Mouse (Mus musculus) hindbrain, embryonic 10.5 days (tissue): Measurements from ENCODE around the gene Tfb1m. TPM values are rescaled to one million over a fixed set of nuclear protein-coding genes. Genes with fewer than 3 reads are reported as not detected.

ENCODE experiments used
- DNase-seq: peaks from one replicate; pipeline ENCODE4 v3.0.0-alpha.2; 2017; ENCODE audit warnings: low spot score
- H3K27ac ChIP-seq: fragments of 300-500 bp; sonication (generic); 2 replicates; pipeline ENCODE4 v1.5.1; 2016; ENCODE audit warnings: mild to moderate bottlenecking, moderate library complexity
- H3K27me3 ChIP-seq: fragments of 300-500 bp; sonication (generic); 2 replicates; pipeline ENCODE4 v1.6.1; 2016; ENCODE audit warnings: mild to moderate bottlenecking; ENCODE audit not compliant: poor library complexity, insufficient read depth, severe bottlenecking
- H3K36me3 ChIP-seq: fragments of 300-500 bp; sonication (generic); 2 replicates; pipeline ENCODE4 v1.6.1; 2016; ENCODE audit warnings: mild to moderate bottlenecking, moderate library complexity
- H3K4me1 ChIP-seq: fragments of 300-500 bp; sonication (generic); replicated peaks from 2 replicates; pipeline ENCODE4 v1.6.1; 2016; ENCODE audit warnings: mild to moderate bottlenecking
- H3K4me3 ChIP-seq: fragments of 300-500 bp; sonication (generic); 2 replicates; pipeline ENCODE4 v1.5.1; 2016; ENCODE audit warnings: mild to moderate bottlenecking, moderate library complexity
- H3K9me3 ChIP-seq: fragments of 300-500 bp; sonication (generic); 2 replicates; pipeline ENCODE4 v1.6.1; 2016; ENCODE audit warnings: mild to moderate bottlenecking, moderate library complexity
- WGBS: fragments of 180-500 bp; shearing (Covaris S2); methylation state at CpG from one replicate; pipeline ENCODE4 v1.1.7; 2016; 5-methylcytosine and 5-hydroxymethylcytosine counted together
- polyA plus RNA-seq: library from polyadenylated mRNA; unstranded; fragments of >200 nt; fragmentation: Nextera tagmentation; extraction: Ambion mirVana; gene quantifications from 2 replicates; pipeline ENCODE4 v1.2.1, GENCODE M21; 2016

Tfb1m gene
- 17.5 and 19.7 TPM in 2 replicates for polyA plus RNA-seq

GRCm38 (mm10) chr17:3557331-3558311, at the start of gene Tfb1m:
Tfb1m (minus strand) TSS chr17:3557781.
- under 1% methylated on average over 60 of the region's 60 CpGs for WGBS
- peak within 1 kb of the TSS; percentile 90 for H3K27ac ChIP-seq
- H3K27me3 ChIP-seq: no peaks in the 10 kb centered on the region
- peaks cover 4% of the 10 kb centered on the region for H3K36me3 ChIP-seq
- H3K4me3 ChIP-seq: peak within 1 kb of the TSS; percentile 64
- peaks cover 18% of the 10 kb centered on the region for H3K4me1 ChIP-seq
- H3K9me3 ChIP-seq: no peaks in the 10 kb centered on the region
- peak; percentile 98 for DNase-seq

DNA sequence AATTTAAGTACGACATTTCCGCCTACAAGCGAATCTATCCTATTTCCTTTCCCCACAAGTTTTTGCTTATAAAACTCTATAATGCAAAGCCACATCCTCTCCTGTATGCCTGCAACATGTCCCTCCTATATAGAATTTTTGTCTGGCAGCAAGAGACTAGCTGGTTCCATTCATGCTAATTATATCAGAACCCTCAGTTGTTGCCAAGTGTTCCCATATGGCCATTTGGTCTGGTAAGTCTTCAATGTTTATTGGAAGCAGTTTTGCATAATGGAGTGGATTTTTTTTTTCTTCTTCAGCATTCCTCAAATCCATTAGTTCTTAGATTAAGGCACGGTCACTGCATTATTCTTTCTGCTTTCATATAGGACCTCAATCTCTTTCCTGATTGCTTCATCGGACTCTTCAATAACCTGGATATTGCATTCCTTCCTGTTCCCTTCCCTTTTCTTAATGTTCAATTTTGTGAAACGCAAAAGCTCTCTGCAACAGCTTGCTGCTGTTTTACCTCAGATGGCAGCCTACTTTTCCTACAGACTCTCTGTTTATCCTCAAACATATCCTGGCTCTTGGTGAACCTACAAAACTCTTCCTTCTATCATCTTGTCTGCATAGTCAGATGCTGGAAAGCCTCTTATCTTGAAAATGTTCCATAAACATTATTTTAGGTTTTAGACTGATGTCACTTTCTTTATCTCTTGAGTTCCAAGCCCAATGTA, 45.5 kb upstream of the Tfb1m start:
- WGBS: 93% methylated on average over 6 of the region's 6 CpGs
- no peak overlapping the region for H3K27ac ChIP-seq

GRCm38 (mm10) chr17:3598393-3598792, 40.8 kb upstream of the Tfb1m start:
- H3K27ac ChIP-seq: no peak overlapping the region
- no peak overlapping the region for H3K4me3 ChIP-seq
- no peaks in the 10 kb centered on the region for H3K36me3 ChIP-seq
- no peaks in the 10 kb centered on the region for H3K27me3 ChIP-seq
- H3K4me1 ChIP-seq: no peaks in the 10 kb centered on the region
- H3K9me3 ChIP-seq: no peaks in the 10 kb centered on the region
- 87% methylated on average over 1 of the region's 1 CpGs for WGBS
- no peak for DNase-seq

More for the DNA sequence above, 45.5 kb upstream of the Tfb1m start:
- DNase-seq: no peak
- Histone ChIP-seq H3K9me3 (no peaks in the 10 kb centered on the region), H3K4me1 (no peaks in the 10 kb centered on the region), H3K27me3 (no peaks in the 10 kb centered on the region), H3K36me3 (no peaks in the 10 kb centered on the region), H3K4me3 (no peak overlapping the region)

GRCm38 (mm10) chr17:3597866-3598265, 40.3 kb upstream of the Tfb1m start:
- Histone ChIP-seq H3K4me3 (no peak overlapping the region), H3K27me3 (no peaks in the 10 kb centered on the region), H3K36me3 (no peaks in the 10 kb centered on the region), H3K4me1 (no peaks in the 10 kb centered on the region), H3K27ac (no peak overlapping the region), H3K9me3 (no peaks in the 10 kb centered on the region)
- 74% methylated on average over 1 of the region's 1 CpGs for WGBS
- DNase-seq: no peak

GRCm38 (mm10) chr17:3597130-3597529, 39.5 kb upstream of the Tfb1m start:
- no peak overlapping the region for H3K27ac ChIP-seq
- DNase-seq: no peak
- H3K36me3 ChIP-seq: no peaks in the 10 kb centered on the region
- 63% methylated on average over 1 of the region's 1 CpGs for WGBS
- no peaks in the 10 kb centered on the region for H3K4me1 ChIP-seq
- no peaks in the 10 kb centered on the region for H3K27me3 ChIP-seq
- no peaks in the 10 kb centered on the region for H3K9me3 ChIP-seq
- no peak overlapping the region for H3K4me3 ChIP-seq

DNA sequence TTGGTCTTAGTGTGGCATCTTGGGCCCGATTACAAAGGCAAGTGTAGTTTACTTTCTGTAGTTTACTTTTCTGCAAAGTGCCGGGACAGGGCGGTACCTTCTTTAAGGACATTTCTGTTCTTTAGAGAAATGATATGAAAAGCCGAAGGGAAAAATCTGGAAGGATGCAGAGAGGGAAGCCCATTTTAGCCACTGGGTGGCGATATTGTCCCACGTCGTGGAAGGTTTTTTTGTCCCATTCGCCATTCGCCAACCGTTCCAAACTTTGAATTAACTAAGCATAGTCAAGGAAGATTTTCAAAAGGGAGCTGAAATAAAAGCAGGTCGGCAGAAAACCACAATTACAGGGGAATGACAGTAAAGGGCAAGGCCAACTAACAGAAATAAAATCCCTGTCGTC, 13.3 kb upstream of the Tfb1m start:
- peak; percentile 69 for DNase-seq
- no peak overlapping the region for H3K27ac ChIP-seq
- H3K4me3 ChIP-seq: no peak overlapping the region
- no peaks in the 10 kb centered on the region for H3K36me3 ChIP-seq
- no peaks in the 10 kb centered on the region for H3K27me3 ChIP-seq
- WGBS: 7% methylated on average over 12 of the region's 12 CpGs
- H3K4me1 ChIP-seq: no peaks in the 10 kb centered on the region; the same call in 1 of the 2 replicates
- no peaks in the 10 kb centered on the region for H3K9me3 ChIP-seq

DNA sequence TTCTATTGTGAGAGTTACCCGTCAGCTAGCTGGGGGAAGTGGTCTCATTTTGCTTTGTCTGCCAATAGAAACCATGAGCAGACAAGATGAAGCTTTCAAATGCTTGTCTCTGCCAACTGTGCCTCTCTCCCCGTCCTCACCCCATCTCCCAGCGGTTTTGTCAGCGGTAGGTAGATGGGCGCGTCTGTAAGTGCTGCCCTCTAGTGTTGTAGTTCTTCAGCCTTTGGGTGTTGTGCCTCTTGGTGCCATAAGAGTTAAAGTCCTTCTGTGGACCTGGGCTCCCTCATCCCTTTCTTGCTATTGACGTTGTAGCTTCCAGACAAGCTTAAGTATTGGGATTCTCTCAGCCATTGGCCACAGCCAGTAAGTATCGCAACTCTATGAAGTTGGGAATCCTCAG, 4.8 kb upstream of the Tfb1m start:
- Histone ChIP-seq H3K36me3 (no peaks in the 10 kb centered on the region), H3K4me3 (no peak overlapping the region), H3K27me3 (no peaks in the 10 kb centered on the region), H3K9me3 (no peaks in the 10 kb centered on the region), H3K4me1 (peaks cover 7% of the 10 kb centered on the region; the same call in 1 of the 2 replicates), H3K27ac (no peak overlapping the region)
- WGBS: 53% methylated on average over 8 of the region's 8 CpGs
- DNase-seq: no peak

- WGBS: 82% methylated on average over 3 of the region's 3 CpGs
- Histone ChIP-seq H3K36me3 (no peaks in the 10 kb centered on the region), H3K9me3 (no peaks in the 10 kb centered on the region), H3K27me3 (no peaks in the 10 kb centered on the region), H3K4me1 (peaks cover 18% of the 10 kb centered on the region), H3K27ac (no peak overlapping the region), H3K4me3 (no peak overlapping the region)
- DNase-seq: no peak
These were observed 3.0 kb upstream of the Tfb1m start for GRCm38 (mm10) chr17:3560534-3560933.

GRCm38 (mm10) chr17:3558356-3558870, 832 bp upstream of the Tfb1m start:
- peak overlapping the region; percentile 90 for H3K27ac ChIP-seq
- DNase-seq: no peak
- H3K36me3 ChIP-seq: no peaks in the 10 kb centered on the region
- peak overlapping the region; percentile 64 for H3K4me3 ChIP-seq
- 74% methylated on average over 9 of the region's 9 CpGs for WGBS
- H3K27me3 ChIP-seq: no peaks in the 10 kb centered on the region
- H3K4me1 ChIP-seq: peaks cover 18% of the 10 kb centered on the region
- H3K9me3 ChIP-seq: no peaks in the 10 kb centered on the region

DNA sequence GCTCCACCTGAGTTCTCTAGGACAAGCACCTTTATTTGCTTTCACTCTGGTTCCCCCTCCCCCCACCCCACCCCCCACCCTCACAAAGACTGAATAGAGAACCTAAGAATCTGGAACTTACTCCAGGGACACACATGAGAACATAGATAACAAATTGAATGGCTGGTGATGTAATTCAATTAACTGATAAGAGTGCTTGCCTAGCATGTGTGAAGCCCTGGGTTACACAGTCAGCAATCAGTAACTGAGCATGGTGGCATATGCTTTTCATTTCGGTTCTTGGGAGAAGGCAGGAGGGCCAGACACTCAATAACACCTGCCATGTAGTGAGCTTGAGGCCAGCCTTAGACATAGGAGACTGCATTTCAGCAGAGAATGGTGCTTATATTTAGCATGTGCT, 1.3 kb downstream of the Tfb1m start:
- H3K27ac ChIP-seq: no peak overlapping the region
- no peaks in the 10 kb centered on the region for H3K9me3 ChIP-seq
- peak overlapping the region; percentile 64 for H3K4me3 ChIP-seq
- no peak for DNase-seq
- H3K36me3 ChIP-seq: peaks cover 12% of the 10 kb centered on the region
- 76% methylated on average over 1 of the region's 1 CpGs for WGBS
- H3K4me1 ChIP-seq: peaks cover 18% of the 10 kb centered on the region
- H3K27me3 ChIP-seq: no peaks in the 10 kb centered on the region

DNA sequence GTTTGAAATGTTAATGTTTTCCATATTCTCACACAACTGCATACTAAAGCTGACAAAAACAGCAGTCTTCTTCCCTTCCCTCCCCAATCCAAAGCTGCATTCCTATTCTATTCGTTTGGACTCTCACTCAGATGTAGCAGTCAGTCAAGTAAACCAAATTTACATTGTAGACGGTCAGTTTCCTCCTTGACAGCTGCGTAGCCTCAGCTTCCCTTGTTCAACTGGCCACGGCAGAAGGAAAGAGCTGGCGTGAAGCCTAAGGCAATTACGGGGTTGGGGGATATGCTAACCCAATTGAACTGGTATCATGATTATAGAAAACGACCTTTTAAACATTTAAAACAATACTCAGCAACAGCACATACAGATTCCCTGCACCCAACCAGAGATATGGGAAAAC, 9.9 kb downstream of the Tfb1m start:
- DNase-seq: no peak

GRCm38 (mm10) chr17:3541033-3541432, 16.5 kb downstream of the Tfb1m start:
- no peak overlapping the region for H3K27ac ChIP-seq
- no peak overlapping the region for H3K4me3 ChIP-seq
- peaks cover 20% of the 10 kb centered on the region for H3K36me3 ChIP-seq
- no peak for DNase-seq
- H3K27me3 ChIP-seq: no peaks in the 10 kb centered on the region
- 90% methylated on average over 5 of the region's 5 CpGs for WGBS
- H3K4me1 ChIP-seq: no peaks in the 10 kb centered on the region
- H3K9me3 ChIP-seq: no peaks in the 10 kb centered on the region

More for the DNA sequence above, 9.9 kb downstream of the Tfb1m start:
- H3K36me3 ChIP-seq: peaks cover 14% of the 10 kb centered on the region
- no peaks in the 10 kb centered on the region for H3K4me1 ChIP-seq
- no peaks in the 10 kb centered on the region for H3K27me3 ChIP-seq
- no peak overlapping the region for H3K27ac ChIP-seq
- no peak overlapping the region for H3K4me3 ChIP-seq
- WGBS: 77% methylated on average over 7 of the region's 7 CpGs
- no peaks in the 10 kb centered on the region for H3K9me3 ChIP-seq

DNA sequence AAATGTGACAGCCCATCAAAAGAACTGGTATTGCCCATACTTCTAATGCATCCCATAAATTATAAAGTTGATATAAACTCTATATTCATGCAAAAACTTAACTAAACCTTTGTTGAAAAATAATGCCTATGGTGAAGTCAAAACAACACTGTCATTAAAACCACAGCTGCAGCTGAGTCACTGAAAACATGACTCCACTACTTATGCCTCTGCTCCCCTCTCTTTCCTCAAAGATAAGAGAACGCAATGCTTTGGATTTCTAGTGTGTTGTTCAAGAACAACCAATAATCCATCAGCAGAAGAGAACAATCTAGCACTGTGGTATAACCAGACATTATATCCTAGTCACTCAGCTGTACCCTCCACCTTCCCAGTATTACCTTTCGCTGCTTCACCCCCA, 17.3 kb downstream of the Tfb1m start:
- no peak for DNase-seq
- no peaks in the 10 kb centered on the region for H3K4me1 ChIP-seq
- WGBS: 95% methylated on average over 2 of the region's 2 CpGs
- H3K36me3 ChIP-seq: peaks cover 20% of the 10 kb centered on the region
- H3K27ac ChIP-seq: no peak overlapping the region
- H3K27me3 ChIP-seq: no peaks in the 10 kb centered on the region
- H3K9me3 ChIP-seq: no peaks in the 10 kb centered on the region
- H3K4me3 ChIP-seq: no peak overlapping the region
